Mouse (Mus musculus) C2C12 (cell line): ENCODE measurements around the gene 1700025G04Rik.

Experiments
- CTCF ChIP-seq: IDR thresholded peaks from one replicate; pipeline ENCODE4 v1.5.1; 2011; ENCODE audit not compliant: control insufficient read depth, insufficient read depth, insufficient read length
- MAX ChIP-seq: IDR thresholded peaks from one replicate; pipeline ENCODE4 v1.6.1; 2011; ENCODE audit warnings: mild to moderate bottlenecking, control low read depth
- MYOD1 ChIP-seq: IDR thresholded peaks from one replicate; pipeline ENCODE4 v1.6.1; 2011; ENCODE audit warnings: low read depth; ENCODE audit not compliant: control insufficient read depth, insufficient read length
- USF1 ChIP-seq: IDR thresholded peaks from one replicate; pipeline ENCODE4 v1.6.1; 2011; ENCODE audit warnings: low read depth, mild to moderate bottlenecking, control low read depth, moderate library complexity

GRCm38 (mm10) chr1:152037589-152037988 is 52.3 kb downstream of the 1700025G04Rik start:
- TF ChIP-seq CTCF = no peak
- no peak for TF ChIP-seq MAX
- TF ChIP-seq MYOD1 = no peak
- no peak for TF ChIP-seq USF1
